Mouse (Mus musculus) induced T-regulatory cell, adult 2 months (primary cell): Measurements from ENCODE around the gene Cars.
"Not testable (repeated sequence)": the region's sequence is repeated elsewhere in the genome, so short reads cannot be mapped to it uniquely, and the experiment has no call there.

Experiments used
- DNase-seq: peaks from one replicate; pipeline ENCODE4 v3.0.0-alpha.2; 2012; ENCODE audit warnings: low read depth

The Cars gene

GRCm38 (mm10) chr7:143587586-143587985, 12.3 kb downstream of the Cars start:
- DNase-seq: no peak

DNA sequence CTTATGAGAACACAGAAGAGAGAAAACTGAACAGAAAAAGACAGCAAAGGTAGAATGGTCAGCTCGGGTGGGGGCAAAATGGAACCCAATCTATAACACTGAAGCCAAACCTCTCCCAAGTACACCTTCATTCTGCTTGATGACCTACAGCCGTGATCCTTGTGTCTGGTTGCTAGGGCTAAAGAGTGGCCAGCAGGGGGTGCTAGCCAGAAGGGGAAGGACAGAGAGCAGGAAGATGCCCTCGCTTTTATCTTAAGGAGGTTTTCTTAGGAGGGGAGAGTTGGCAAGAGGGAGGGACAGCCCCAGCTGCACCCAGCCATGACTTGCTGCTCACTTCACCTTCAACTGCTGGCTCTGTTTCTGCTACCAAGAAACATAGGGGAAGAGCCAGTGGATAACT, 15.9 kb downstream of the Cars start:
- DNase-seq: peak; percentile 88

- no peak for DNase-seq
Measured at GRCm38 (mm10) chr7:143583025-143583424, 16.9 kb downstream of the Cars start.

DNA sequence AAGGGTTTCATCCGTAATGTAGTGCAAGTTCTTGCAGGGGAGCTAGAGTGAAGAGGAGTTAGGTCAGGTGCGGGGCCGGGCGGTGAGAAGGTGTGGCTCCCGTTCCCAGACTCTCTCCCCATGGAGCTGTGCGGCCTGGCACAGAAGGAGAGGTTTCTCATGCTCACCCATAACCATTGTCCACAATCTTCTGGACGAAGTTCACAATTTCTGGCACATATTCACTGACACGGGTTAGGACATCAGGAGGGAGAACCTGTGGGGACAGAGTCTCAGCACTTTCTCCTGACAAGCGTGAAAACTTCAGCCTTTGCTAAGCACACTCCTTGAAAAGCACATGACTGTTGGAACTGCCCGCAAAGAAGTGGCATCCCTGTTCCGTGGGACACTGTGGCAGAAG, 24.1 kb downstream of the Cars start:
- DNase-seq: no peak

GRCm38 (mm10) chr7:143565648-143566039, 34.2 kb downstream of the Cars start:
- DNase-seq: no peak

DNA sequence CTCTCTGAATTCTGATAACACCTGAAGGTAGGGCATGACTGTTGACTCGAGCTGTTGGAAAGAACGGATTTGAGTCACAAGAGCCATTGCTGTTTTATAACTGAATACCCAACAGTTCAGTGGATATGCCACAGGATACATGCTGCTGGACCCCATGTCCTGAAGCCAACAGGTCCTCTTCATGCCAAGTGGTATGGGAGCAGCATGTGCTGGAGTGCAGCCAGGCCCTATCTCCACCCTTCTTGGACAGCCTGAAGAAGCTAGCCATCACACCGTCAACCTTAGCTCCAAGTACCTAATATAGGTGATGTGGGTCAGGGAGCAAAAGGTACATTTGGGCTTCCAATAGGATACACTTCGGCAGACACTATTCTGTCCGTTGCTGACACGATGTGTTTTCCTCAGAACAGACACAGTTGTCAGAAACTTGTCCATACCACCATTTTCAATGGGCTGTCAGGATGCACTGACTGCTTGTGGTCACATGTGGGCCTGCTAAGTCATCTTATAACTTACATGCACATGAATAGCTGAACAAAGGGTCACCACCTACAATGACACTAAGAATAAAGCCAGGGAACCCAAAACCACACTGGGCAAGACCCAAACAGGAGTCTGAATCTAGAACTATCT, 34.8 kb downstream of the Cars start:
- DNase-seq: no peak

- DNase-seq: no peak
Measured at GRCm38 (mm10) chr7:143563787-143564186, 36.1 kb downstream of the Cars start.

DNA sequence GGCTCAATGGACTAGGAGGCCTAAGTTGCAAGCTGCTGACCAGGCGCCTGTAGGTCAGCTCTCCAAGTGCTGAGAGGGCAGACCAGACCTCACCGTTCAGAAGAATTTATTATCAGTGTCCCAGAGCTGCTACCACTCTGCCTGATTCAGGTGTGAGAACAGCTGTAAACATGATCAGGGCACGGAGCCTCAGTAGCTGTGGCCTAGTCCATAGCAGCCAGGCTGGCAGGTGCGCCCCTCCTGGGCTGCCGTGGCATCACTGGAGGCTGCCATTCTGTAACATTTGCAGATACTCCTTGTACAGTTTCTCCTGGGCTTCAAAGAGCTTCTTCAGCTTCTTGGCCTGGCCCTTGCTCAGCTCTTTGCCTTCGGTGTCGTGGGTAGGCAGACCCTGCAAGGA, 42.3 kb downstream of the Cars start:
- DNase-seq: no peak

- no peak for DNase-seq
Measured at GRCm38 (mm10) chr7:143556964-143557610, 42.8 kb downstream of the Cars start.

DNA sequence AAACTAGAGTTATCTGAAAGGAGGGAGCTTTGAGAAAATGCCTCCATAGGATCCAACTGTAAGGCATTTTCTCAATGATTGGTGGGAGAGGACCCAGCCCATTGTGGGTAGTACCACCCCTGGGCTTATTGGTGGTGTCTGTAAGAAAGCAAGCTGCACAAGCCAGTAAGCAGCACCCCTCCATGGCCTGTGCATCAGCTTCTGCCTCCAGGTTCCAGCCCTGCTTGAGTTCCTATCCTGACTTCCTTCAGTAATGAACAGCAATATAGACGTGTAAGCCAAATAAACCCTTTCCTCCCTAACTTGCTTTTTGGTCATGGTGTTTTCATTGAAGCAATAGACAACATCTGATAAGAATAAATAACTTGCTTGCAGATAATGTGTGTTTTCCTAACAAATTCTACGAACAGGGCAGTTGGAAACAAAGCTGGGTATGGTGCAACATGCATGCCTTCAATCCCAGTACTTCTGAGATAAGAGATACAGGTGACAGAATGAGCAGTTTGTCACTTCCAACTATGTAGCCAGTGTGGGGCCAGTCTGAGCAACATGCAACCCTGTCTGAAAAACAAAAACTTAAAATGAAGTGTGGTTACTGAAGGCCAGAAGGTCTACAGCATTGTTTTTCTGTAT, 50.2 kb downstream of the Cars start:
- no peak for DNase-seq

DNA sequence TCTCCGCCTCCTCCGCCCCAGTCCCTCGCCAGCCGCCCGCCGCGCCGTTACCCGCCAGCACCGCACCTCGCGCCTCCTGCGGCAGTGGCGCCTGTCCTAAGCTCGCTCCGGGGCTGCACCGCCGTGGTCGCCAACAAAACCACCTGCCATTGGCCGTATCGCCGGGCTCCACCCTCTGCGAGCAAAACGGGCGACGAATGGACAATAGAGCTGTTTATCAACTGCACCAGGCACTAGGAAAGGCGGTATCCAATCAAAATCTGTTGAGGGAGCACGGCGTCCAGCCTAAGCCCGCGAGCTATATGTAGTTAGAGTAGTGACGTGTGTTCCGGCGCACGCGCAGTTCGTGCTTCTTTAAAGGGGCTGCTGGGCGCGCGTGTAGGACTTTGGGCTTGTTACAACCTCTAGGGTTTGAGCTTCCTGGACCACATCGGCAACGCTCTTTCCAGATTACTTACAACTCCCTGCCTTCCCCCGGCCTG, 50.9 kb downstream of the Cars start, which contains the start of gene Nap1l4:
TSS of gene Nap1l4 (minus strand) at position 131 of the 482 bp plus-strand sequence.
- DNase-seq: peak; percentile 99

- DNase-seq: peak; percentile 89
Measured at GRCm38 (mm10) chr7:143548231-143548961, 51.5 kb downstream of the Cars start.

- DNase-seq: peak; percentile 62
Measured at GRCm38 (mm10) chr7:143546554-143546953, 53.3 kb downstream of the Cars start.

- peak; percentile 80 for DNase-seq
Measured at GRCm38 (mm10) chr7:143544368-143544767, 55.5 kb downstream of the Cars start.

DNA sequence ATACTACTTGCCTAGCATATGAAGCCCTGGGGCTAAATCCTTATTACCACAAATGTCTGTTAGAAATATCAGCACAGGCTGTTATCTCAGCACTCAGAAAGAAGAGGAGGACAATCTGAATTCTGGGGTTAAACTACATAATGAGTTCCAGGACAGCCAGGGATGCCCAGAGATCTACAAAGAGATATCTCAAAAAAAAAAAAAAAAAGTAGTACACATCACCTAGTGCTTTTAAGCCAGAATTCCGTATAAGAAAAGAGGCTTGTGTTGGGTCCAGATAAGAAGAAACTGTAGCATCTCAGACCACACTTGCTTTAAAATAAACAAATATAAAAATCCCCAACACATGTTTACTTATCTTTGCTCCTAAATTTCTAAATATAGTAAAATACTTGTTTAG, 61.2 kb downstream of the Cars start:
- no peak for DNase-seq

DNA sequence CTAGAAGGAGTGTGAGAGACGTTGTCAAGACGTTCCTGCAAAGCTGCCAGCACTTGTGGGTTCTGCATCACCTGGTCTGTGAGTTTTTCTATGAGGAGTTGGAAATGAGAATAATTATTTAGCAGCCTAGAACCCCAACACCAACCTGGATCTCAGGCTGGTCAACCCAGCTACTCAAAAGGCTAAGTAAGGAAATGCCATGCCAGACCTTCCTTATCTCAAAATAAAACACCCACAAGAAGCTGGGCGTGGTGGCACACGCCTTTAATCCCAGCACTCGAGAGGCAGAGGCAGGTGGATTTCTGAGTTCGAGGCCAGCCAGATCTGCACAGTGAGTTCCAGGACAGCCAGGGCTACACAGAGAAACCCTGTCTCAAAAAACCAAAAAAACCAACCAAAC, 61.7 kb downstream of the Cars start:
- not testable (repeated sequence) for DNase-seq

DNA sequence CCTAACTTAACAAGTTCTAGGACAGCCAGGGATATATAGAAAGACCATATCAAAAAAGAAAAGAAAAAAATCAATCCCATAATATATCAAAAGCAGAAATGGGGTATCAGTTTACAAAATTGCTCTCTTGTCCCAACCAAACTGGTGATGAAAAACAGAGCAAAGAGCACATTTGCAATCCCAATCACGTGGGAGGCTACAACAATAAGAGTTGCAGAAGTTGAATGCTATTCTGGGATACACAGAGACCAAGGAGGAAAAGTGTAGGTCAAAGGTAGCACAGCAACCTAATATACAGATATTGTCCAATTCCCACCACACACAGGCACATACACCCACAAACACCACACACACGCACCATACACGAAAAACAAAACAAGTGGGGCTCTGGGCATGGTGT, 63.6 kb downstream of the Cars start:
- DNase-seq: no peak

DNA sequence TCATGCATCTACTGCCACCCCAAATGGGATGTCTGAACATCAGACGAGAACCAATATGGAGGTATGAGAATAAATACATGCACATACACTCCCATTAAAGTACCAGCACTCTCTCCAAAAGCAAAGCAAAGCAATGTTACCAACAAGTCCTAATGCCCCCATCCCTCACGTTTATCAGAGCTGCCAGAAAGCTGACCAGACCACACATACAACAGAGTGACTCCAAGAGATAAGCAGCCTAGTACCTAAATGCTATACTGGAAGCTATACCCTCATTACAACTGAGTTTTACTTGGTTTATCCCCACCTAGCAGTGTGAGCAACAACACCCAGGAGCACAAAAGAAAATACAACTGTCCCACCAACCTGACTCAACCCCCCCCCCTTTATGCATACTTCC, 66.6 kb downstream of the Cars start:
- no peak for DNase-seq

GRCm38 (mm10) chr7:143532410-143532809, 67.5 kb downstream of the Cars start:
- DNase-seq: no peak

DNA sequence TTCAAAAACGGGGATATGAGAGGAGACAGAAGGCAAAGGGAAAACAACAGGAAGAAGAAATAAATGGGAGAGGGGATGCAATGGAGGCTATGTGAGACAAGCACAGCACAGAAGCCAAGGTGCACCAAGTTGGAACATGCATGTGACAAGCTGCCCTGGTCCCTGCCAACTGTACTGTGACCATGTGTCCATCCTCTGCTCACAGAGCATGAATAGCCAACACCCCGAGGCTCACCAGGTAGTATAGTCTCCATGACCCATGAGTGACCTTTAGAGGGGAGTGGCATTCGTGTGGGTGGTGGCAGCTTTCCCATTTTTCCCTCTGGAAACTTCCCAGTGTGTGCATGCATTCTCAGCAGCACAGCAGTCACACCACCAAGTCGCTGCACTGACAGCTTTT, 80.6 kb downstream of the Cars start:
- DNase-seq: no peak

GRCm38 (mm10) chr7:143514416-143514768, 85.5 kb downstream of the Cars start:
- DNase-seq: no peak

GRCm38 (mm10) chr7:143513763-143514415, 86.0 kb downstream of the Cars start:
- DNase-seq: no peak
